Mouse (Mus musculus) central nervous system, embryonic 14 days (tissue): ENCODE measurements around the gene Lce3c. TPM values are rescaled to one million over a fixed set of nuclear protein-coding genes. Genes with fewer than 3 reads are reported as not detected.

Experiments
- polyA plus RNA-seq: library from polyadenylated mRNA; depleted of rRNA; stranded (reverse); fragments of >200 nt; gene quantifications from 2 replicates; pipeline ENCODE4 v1.2.3, GENCODE M21; 2012; rRNA removed

Gene Lce3c
- not detected in 2 replicates for polyA plus RNA-seq

DNA sequence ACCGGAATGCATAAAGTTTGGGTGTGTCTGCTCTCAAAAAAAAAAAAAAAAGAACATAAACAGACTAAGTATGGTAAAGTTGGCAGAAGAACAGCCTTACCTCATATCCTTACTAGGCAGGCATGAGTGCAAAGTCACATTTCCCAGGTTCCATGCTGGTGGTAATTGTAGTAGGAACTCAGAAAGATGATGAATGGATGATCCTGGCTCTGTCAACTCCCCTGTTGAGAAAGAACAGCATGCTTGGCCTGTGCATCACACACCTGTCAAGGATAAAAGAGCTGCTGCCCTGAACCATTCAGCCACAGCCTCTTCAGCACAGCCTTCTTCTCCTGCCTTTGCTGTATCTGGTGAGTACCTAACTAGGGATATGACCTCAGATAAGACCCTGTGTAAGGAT lies at the start of gene Lce3c:
Gene Lce3c (plus strand): TSS at position 301 of the 400 bp plus-strand sequence.

DNA sequence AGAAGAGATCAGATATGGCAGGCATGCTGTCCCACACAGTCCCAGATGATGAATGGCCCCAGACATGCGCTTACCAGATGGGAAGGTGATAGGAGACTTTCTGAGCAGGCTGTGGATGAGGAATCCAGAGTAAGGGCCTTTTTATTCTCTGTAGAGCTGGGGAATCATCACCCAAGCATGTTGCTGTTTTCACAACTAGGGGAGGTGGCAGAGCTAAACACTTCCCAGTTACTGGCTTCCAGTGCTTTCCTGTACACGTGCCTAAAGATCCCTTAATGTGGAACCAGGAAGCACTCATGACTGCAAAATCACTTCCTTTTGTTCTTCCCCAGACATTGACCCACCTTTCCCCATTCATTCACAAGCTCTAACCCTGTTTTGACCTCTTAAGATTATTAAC lies 18.2 kb upstream of the Lce3c start, which contains the start of gene Lce3a:
Gene Lce3a (minus strand): TSS at position 101 of the 400 bp plus-strand sequence.

DNA sequence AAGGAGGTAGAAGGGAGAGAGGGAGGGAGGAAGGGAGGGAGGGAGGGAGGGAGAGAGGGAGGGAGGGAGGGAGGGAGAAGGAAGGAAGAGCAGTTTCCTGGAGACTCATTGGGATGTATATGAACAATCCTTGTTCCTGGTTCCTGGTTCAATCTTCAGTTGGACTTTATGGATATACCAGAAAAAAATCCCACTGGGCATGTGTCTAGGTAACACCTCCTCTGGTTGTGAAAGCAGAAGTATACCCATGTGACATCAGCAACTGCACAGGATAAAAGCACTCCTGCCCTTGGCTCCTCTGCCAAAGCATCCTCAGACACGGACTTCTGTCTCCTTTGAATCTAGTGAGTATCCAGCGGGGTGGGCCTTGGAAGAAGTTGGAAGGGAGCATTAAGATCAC lies 11.6 kb upstream of the Lce3c start, which contains the start of gene Lce3b:
Gene Lce3b (plus strand): TSS at position 301 of the 400 bp plus-strand sequence.

DNA sequence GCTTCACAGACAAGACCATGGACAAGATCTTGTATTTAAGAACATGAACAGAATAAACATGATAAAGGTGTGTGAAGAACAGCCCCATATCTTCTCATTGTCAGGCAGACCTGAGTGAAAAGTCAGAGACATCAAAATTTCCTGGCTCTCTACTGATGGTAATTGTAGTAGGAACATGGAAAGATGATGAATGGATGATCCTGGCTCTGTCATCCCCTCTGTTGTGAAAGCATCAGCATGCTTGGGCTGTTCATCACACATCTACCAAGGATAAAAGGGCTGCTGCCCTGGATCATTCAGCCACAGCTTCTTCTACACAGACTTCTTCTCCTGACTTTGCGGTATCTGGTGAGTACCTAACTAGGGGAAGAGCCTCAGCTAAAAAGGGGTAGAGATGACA lies 12.8 kb downstream of the Lce3c start, which contains the start of gene Lce3d:
Gene Lce3d (plus strand): TSS at position 301 of the 400 bp plus-strand sequence.

DNA sequence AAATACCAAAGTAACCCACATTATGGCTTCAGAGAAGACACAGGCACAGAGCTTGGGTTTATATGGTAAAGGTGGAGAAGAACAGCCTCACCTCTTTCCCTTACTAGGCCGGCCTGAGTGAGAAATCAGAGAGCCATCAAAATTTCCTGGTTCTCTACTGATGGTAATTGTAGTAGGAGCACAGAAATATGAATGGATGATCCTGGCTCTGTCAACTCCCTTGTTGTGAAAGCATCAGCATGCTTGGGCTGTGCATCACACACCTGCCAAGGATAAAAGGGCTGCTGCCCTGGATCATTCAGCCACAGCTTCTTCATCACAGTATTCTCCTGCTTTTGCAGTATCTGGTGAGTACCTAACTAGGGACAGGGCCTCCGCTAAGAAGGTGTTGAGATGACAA lies 22.5 kb downstream of the Lce3c start, which contains the start of gene Lce3e:
Gene Lce3e (plus strand): TSS at position 301 of the 400 bp plus-strand sequence.

DNA sequence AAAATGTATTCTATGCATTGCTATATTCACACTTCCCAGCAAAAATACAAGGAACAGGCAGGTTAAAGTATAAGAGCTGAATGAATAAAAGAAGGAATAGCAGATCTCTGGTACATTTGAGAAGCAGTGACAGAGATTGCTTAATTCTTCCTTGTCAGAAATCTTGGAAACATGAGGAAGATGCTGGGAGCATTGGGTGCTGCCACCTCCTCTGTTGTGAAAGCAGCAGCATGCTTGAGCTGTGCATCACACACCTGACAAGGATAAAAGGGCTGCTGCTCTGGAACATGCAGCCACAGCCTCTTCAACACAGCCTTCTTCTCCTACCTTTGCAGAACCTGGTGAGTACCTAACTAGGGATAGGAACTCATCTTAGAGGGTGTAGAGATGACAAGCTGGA lies 47.6 kb downstream of the Lce3c start, which contains the start of gene Lce3f:
Gene Lce3f (plus strand): TSS at position 301 of the 400 bp plus-strand sequence.

Other genes starting within 250 kb of the Lce3c start
- not detected in 2 replicates for gene Lce1e, start 235.4 kb upstream of the Lce3c start, polyA plus RNA-seq
- not detected in 2 replicates for gene Lce1f, start 224.1 kb upstream of the Lce3c start, polyA plus RNA-seq
- gene Gm38119, start 205.4 kb upstream of the Lce3c start, polyA plus RNA-seq = not detected in 2 replicates
- gene Lce1g, start 192.1 kb upstream of the Lce3c start, polyA plus RNA-seq = not detected in 2 replicates
- gene Lce1h, start 179.4 kb upstream of the Lce3c start, polyA plus RNA-seq = not detected in 2 replicates
- not detected in 2 replicates for gene Lce1i, start 165.6 kb upstream of the Lce3c start, polyA plus RNA-seq
- not detected in 2 replicates for gene Lce1j, start 154.0 kb upstream of the Lce3c start, polyA plus RNA-seq
- gene Lce1k, start 136.6 kb upstream of the Lce3c start, polyA plus RNA-seq = not detected in 2 replicates
- not detected in 2 replicates for gene Kprp, start 117.2 kb upstream of the Lce3c start, polyA plus RNA-seq
- not detected in 2 replicates for gene Lce1l, start 93.2 kb upstream of the Lce3c start, polyA plus RNA-seq
- not detected in 2 replicates for gene 2310050C09Rik, start 74.3 kb upstream of the Lce3c start, polyA plus RNA-seq
- gene Lce3a, start 18.3 kb upstream of the Lce3c start, polyA plus RNA-seq = not detected in 2 replicates
- not detected in 2 replicates for gene Lce3b, start 11.5 kb upstream of the Lce3c start, polyA plus RNA-seq
- not detected in 2 replicates for gene Lce3d, start 12.9 kb downstream of the Lce3c start, polyA plus RNA-seq
- not detected in 2 replicates for gene Lce3e, start 22.6 kb downstream of the Lce3c start, polyA plus RNA-seq
- gene Lce3f, start 47.7 kb downstream of the Lce3c start, polyA plus RNA-seq = not detected in 2 replicates
- 0.37 and 0.51 TPM in 2 replicates for gene Crct1, start 71.2 kb downstream of the Lce3c start, polyA plus RNA-seq
- not detected in 2 replicates for gene Lce1m, start 74.6 kb downstream of the Lce3c start, polyA plus RNA-seq
- not detected in 2 replicates for gene Gm4858, start 124.3 kb downstream of the Lce3c start, polyA plus RNA-seq
- gene Crnn, start 200.3 kb downstream of the Lce3c start, polyA plus RNA-seq = not detected in 2 replicates